Mouse (Mus musculus): Measurements from ENCODE around the gene Golph3.

Golph3 gene

GRCm38 (mm10) chr15:12376491-12377069 lies 55.3 kb downstream of the Golph3 start:
- intact Hi-C loops (cut with DNase I), result no loop called here

DNA sequence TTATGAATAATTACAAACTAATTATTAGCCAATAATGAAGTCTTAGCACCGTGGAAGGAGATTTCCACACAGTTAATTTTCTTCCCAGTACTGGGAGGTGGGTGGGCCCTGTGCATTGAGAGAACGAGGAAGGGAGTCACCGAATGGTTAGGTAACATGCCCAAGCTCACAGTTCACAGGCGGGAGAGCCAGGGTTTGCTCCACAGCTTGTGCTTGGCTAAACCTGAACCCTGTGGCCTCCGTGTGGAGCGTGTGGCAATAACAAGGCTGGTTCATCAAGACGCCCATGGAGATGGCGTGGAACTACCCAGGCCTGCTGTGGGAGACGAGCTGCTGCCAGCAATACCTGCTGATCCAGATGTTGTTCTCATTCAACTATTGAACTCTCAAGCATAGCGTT lies 56.5 kb downstream of the Golph3 start:
- intact Hi-C loops (cut with DNase I), result no loop called here

GRCm38 (mm10) chr15:12380057-12380456 lies 58.8 kb downstream of the Golph3 start:
- intact Hi-C loops (cut with DNase I), result no loop called here

DNA sequence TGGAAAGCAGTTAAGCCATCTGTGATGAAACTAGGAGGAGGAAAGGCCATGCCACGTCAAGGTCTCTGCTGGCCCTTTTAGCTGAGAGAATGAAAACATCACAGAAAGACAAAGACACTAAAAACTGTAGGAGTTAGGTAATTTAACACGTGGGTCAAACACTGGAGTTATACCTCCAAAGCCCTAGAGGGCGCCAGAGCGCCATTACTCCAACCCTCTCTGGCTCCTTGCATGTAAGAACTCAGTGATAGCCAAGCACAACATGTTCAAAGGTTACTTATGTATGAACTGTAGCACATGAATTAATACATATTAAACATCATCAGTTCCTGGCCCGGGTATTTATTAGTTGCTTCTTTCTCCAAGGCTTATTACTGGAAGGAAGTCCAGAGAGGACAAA lies 59.3 kb downstream of the Golph3 start:
- intact Hi-C loops (cut with DNase I), result no loop called here

DNA sequence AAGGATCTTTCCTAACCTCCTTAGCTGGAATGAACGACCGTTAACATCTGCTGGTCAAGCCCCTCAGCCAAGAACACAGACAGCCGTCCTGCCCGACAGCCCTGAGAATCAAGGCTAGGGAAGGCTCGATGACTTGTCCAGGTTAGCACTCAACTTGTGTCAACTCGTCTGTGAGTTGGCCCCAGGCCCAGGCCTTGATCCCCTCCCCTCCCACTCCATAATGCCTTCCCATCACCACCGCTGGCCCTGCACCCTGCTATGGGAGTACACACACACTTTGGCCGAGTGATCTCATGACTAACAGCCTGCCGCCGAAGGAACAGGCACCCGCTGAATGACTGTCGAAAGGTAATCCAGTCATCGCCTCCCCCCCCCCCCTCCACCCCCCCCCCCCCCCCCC lies 63.4 kb downstream of the Golph3 start:
- intact Hi-C loops (cut with DNase I), result no loop called here

- intact Hi-C loops (cut with DNase I), result no loop called here
Measured at GRCm38 (mm10) chr15:12388726-12389489, 67.7 kb downstream of the Golph3 start.

- intact Hi-C loops (cut with DNase I), result no loop called here
Measured at GRCm38 (mm10) chr15:12394758-12395157, 73.5 kb downstream of the Golph3 start.

DNA sequence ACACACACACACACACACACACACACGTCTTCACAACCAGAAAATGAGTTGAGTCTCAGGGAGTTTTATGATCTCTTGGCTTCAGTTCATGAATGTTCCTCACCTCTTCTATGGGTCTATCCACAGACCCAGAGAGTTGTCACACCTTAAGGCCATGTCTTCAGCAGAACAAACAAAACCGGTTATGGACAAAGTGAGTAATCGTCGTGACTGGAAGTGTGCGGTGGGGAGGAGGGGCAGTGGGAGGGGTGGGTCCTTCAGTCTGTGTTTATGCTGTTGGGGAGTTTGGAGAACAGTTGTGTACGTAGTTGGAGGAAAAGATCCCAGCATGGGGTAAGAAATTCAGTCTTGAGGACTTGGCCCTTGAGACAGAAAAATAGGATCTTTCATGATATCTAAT lies 75.8 kb downstream of the Golph3 start:
- intact Hi-C loops (cut with DNase I), result no loop called here
